Mouse (Mus musculus) liver, embryonic 14 days (tissue): ENCODE data around the gene Ppp2r5b. TPM values are rescaled to one million over a fixed set of nuclear protein-coding genes. Genes with fewer than 3 reads are reported as not detected.

Source experiments
- polyA plus RNA-seq: library from polyadenylated mRNA; depleted of rRNA; stranded (reverse); fragments of >200 nt; gene quantifications from 2 replicates; pipeline ENCODE4 v1.2.3, GENCODE M21; 2012; rRNA removed

The Ppp2r5b gene
- 2.7 and 2.8 TPM in 2 replicates for polyA plus RNA-seq

GRCm38 (mm10) chr19:6235084-6236052, at the start of gene Ppp2r5b:
TSS of gene Ppp2r5b (minus strand) at chr19:6235872.

GRCm38 (mm10) chr19:6276426-6277421, 41.1 kb upstream of the Ppp2r5b start, which contains the start of gene Ehd1:
TSS of gene Ehd1 (plus strand) at chr19:6276725.

GRCm38 (mm10) chr19:6241274-6242107, 5.8 kb upstream of the Ppp2r5b start, which contains the start of gene Atg2a:
TSS of gene Atg2a (plus strand) at chr19:6241668.

GRCm38 (mm10) chr19:6226135-6226534, 9.5 kb downstream of the Ppp2r5b start, which contains the start of gene Gpha2:
TSS of gene Gpha2 (plus strand) at chr19:6226380.

GRCm38 (mm10) chr19:6184131-6184530, 51.5 kb downstream of the Ppp2r5b start, which contains the start of gene Majin:
TSS of gene Majin (plus strand) at chr19:6184388.

Other genes starting within 250 kb of the Ppp2r5b start
- gene Slc22a20, start 249.7 kb downstream of the Ppp2r5b start, polyA plus RNA-seq, result not detected in 2 replicates
- gene Capn1, start 220.0 kb downstream of the Ppp2r5b start, polyA plus RNA-seq, result 24.8 and 29.9 TPM in 2 replicates
- 8.8 and 11.9 TPM in 2 replicates for gene Syvn1, start 189.3 kb downstream of the Ppp2r5b start, polyA plus RNA-seq
- gene Mrpl49, start 178.1 kb downstream of the Ppp2r5b start, polyA plus RNA-seq, result 28.3 and 34.1 TPM in 2 replicates
- 961 and 1,008 TPM in 2 replicates for gene Fau, start 178.0 kb downstream of the Ppp2r5b start, polyA plus RNA-seq
- 13.5 and 15.6 TPM in 2 replicates for gene Znhit2, start 174.7 kb downstream of the Ppp2r5b start, polyA plus RNA-seq
- 29.2 and 36.4 TPM in 2 replicates for gene Tm7sf2, start 167.5 kb downstream of the Ppp2r5b start, polyA plus RNA-seq
- gene Vps51, start 158.6 kb downstream of the Ppp2r5b start, polyA plus RNA-seq, result 20.8 and 25.0 TPM in 2 replicates
- gene Tmem262, start 155.8 kb downstream of the Ppp2r5b start, polyA plus RNA-seq, result 0.06 TPM in 1 of 2 replicates, not detected in the other
- gene Gm28374, start 153.6 kb downstream of the Ppp2r5b start, polyA plus RNA-seq, result 0.17 and 0.19 TPM in 2 replicates
- 17.3 and 21.2 TPM in 2 replicates for gene Zfpl1, start 150.9 kb downstream of the Ppp2r5b start, polyA plus RNA-seq
- gene Cdca5, start 150.9 kb downstream of the Ppp2r5b start, polyA plus RNA-seq, result 22.5 and 26.6 TPM in 2 replicates
- gene AC131692.1, start 141.5 kb downstream of the Ppp2r5b start, polyA plus RNA-seq, result 0.50 and 0.53 TPM in 2 replicates
- gene Naaladl1, start 130.1 kb downstream of the Ppp2r5b start, polyA plus RNA-seq, result 4.2 and 4.4 TPM in 2 replicates
- gene Sac3d1, start 117.2 kb downstream of the Ppp2r5b start, polyA plus RNA-seq, result 15.7 and 17.5 TPM in 2 replicates
- gene Snx15, start 107.6 kb downstream of the Ppp2r5b start, polyA plus RNA-seq, result 37.2 and 41.0 TPM in 2 replicates
- gene Batf2, start 94.9 kb downstream of the Ppp2r5b start, polyA plus RNA-seq, result 0.27 and 0.37 TPM in 2 replicates
- gene Arl2, start 94.3 kb downstream of the Ppp2r5b start, polyA plus RNA-seq, result 22.1 and 23.4 TPM in 2 replicates
- gene Majin, start 51.5 kb downstream of the Ppp2r5b start, polyA plus RNA-seq, result not detected in 2 replicates
- gene Gpha2, start 9.5 kb downstream of the Ppp2r5b start, polyA plus RNA-seq, result 0.07 and 0.08 TPM in 2 replicates
- gene Atg2a, start 5.8 kb upstream of the Ppp2r5b start, polyA plus RNA-seq, result 4.1 and 5.0 TPM in 2 replicates
- gene Ehd1, start 40.9 kb upstream of the Ppp2r5b start, polyA plus RNA-seq, result 64.9 and 71.3 TPM in 2 replicates
- gene Cdc42bpg, start 70.6 kb upstream of the Ppp2r5b start, polyA plus RNA-seq, result 2.0 TPM in 2 replicates
- gene Men1, start 99.1 kb upstream of the Ppp2r5b start, polyA plus RNA-seq, result 16.2 and 19.2 TPM in 2 replicates
- gene Map4k2, start 105.3 kb upstream of the Ppp2r5b start, polyA plus RNA-seq, result 13.7 and 16.5 TPM in 2 replicates
- 48.0 and 61.2 TPM in 2 replicates for gene Sf1, start 127.8 kb upstream of the Ppp2r5b start, polyA plus RNA-seq
- gene Pygm, start 148.5 kb upstream of the Ppp2r5b start, polyA plus RNA-seq, result 1.5 and 1.7 TPM in 2 replicates
- 69.5 and 79.2 TPM in 2 replicates for gene Rasgrp2, start 163.5 kb upstream of the Ppp2r5b start, polyA plus RNA-seq
- gene Nrxn2, start 182.9 kb upstream of the Ppp2r5b start, polyA plus RNA-seq, result 0.31 and 0.40 TPM in 2 replicates